Mouse (Mus musculus) C2C12 (cell line): ENCODE measurements around the gene Gm12185.
"Not testable (repeated sequence)": the region's sequence is repeated elsewhere in the genome, so short reads cannot be mapped to it uniquely, and the experiment has no call there.

ENCODE experiments used
- CTCF ChIP-seq: IDR thresholded peaks from one replicate; pipeline ENCODE4 v1.5.1; 2011; ENCODE audit not compliant: control insufficient read depth, insufficient read depth, insufficient read length
- MAX ChIP-seq: IDR thresholded peaks from one replicate; pipeline ENCODE4 v1.6.1; 2011; ENCODE audit warnings: mild to moderate bottlenecking, control low read depth

GRCm38 (mm10) chr11:48933422-48933821 lies 58.6 kb downstream of the Gm12185 start:
- TF ChIP-seq CTCF, MAX: not testable (repeated sequence)
